Mouse (Mus musculus) right cerebral cortex, postnatal 10 days (tissue): Measurements from ENCODE around the gene Acp4.
"Not testable (repeated sequence)": the region's sequence is repeated elsewhere in the genome, so short reads cannot be mapped to it uniquely, and the experiment has no call there.

ENCODE experiments used
- DNase-seq, 2 experiments: peaks; one replicate each; pipeline ENCODE4 v3.0.0; 2021; ENCODE audit warnings: low spot score in 2 of 2

Gene Acp4

GRCm38 (mm10) chr7:44257278-44257677, at the start of gene Acp4:
TSS of gene Acp4 (minus strand) at chr7:44257378.
- DNase-seq, result no peak

DNA sequence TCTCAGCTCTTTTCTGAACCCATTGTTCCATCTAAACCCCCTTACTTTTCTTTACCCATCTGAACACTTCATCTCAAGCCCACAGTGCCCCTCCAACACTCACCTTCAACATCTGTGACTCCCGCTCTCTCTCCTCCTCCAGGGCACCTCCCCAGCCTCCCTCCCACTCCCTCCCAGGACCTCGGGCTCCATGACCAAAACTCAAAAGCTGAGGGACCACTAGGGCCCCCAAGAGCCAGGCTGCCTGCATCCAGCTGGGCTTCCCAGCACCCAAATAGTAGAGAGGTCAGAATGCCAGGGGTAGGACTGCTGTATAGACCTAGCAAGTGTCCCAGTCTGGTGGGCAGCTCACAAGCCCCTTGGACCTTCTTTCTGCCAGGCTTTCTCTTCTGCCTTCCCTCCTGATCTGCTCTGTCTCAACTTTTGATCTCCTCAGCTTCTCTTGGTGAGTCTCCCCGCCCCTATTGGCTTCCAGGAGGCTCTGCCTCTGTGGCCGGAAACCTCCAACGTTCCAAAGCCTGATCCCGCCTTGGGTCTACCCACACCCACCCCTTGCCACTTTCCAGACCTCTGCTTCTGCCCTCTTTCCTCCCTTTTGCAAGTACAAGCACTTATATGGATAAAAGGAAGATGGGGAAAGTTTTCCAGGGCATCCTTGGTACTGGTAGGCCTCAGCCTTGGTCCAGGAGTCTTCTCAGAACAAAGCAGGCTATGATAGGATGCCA, 49.5 kb upstream of the Acp4 start, which contains the start of gene Clec11a:
Clec11a (minus strand) TSS at position 387 of the 725 bp plus-strand sequence.
- no peak for DNase-seq

DNA sequence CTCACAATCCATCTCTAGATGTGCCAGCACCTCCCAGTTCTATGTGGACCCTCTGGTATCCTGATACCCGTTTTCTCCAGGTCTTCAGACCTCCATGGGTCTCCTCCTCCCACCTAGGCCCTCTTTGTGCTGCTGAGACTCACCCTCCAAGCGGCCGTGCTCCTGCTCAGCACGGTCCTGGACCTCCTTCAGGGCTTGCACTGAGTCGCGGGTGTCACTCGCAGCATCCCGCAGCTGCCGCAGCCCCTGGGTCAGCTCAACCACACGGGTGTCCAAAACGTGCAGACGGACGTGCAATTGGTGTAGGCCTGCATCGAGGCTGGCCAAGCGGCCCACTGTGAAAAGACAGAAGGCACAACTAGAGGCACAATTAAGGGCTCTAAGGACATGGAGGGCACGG, 48.5 kb upstream of the Acp4 start:
- DNase-seq, result no peak

DNA sequence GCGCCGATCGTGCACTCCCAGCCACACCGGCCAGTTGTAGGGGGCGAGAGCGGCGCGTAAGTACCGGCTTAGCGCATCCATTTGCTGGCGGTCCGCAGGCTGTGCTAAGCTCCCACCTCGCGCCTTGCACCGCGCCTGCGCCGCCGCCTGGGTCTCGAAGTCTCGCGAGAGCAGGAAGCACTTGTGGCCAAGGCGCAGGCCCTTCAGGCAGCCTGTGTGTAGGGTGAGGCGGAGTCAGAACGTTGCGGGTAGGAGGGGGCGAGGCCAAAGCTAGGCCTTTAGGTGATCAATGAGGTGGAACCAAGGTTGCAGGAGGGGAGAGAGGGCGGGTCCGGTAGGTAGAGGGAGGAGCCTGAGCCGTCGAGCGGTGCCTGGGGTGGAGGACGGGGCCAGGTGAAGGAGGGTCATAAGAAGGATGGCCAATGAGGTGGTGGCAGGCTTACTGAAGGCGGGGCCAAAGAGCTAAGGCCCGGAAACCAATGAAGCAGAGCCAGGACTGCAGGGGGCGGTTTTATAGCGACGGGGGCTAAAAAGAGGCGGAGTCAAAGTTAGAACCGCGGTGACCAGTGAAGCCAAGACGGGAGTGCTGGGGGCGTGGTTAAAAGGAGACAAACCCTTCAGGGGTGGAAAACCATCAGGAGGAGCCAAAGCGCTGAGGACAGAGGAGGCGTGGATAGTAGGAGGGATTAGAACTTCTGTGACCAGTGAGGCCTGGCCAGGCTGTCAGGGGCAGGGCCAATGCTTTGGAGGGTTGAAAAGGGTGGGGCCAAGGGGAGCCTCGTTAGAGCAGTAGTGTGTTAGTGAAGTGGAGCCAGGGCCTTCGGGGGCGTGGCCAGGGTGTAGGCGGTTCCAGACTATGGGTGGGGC, 47.8 kb upstream of the Acp4 start:
- peak; percentile 98 for DNase-seq

DNA sequence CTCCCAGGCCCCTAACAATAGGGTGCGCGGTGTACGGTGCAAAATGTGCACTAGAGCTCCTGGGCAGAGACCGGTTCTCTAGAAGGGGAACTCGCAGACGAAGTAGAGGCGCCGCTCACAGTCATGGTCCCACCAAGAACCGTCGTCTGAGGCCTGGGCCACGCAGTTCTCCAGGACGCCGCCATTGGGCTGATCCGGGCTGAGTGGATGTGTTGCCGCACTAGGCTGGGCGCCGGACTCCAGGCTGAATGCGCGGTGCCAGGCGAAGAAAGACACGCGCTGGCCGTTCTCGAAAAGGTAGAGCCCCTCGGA, 47.2 kb upstream of the Acp4 start:
- no peak for DNase-seq

DNA sequence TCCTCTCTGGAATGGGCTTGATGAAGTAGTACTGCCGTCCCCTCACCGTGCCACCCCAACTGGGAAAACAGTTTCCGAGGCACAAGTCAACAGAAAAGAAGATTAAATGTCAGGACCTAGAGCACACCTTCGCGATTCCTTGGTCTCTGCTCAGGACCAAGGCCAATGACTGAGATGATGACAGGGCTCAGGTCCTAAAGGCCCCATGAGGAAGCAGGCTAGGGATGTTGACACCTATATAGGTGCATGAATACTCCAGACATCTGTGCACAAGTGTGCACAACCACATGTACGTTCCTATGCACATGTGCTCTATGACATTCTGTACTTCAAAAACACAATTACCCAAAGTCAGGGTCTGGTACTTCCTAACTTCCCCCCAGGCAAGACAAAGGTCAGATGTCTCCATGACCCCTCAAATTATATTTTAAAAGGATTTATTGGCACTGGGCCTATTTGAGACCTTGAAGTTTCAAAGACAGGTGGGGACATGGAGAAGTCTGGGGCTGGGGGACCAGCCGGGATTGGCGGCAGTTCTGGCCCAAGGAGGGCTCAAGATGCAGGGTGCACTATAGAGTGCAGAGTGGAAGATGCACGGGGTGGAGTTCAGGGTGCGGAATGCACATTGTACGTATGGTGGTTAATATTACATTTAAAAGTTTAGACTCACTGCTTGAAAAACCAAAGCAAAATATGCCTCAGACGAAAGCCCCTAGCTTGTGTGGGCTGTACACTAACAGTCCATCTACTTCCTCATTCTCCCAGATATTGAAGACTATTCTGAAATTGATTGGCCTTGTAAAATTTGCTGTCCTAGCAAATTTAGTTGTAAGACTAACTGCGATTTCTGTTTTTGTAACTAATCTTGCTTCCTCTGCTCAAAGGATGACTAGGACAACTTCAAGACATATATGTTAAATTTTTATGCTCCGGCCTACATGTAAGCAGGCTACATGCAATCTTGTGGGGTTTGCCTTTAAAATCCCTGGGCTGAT, 46.5 kb upstream of the Acp4 start:
- DNase-seq, result no peak

DNA sequence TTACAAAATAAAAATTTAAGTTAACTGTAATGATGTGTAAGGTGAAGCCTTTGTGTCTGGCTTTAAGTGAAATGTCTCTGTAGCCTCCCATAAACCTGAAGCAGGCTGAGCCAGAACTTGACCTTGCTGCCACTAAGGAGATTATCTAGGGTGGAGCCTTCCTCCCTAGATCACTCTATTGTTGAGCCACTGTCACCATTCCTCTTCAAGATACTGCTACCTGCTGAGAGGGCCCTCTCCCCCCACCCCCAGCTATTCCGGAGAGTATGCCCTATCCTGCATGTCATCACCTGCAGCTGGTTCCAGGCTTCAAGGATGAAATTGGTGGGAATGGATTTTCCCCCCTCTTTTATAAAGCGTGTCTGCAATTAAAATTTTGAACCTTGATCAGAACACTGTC, 40.3 kb upstream of the Acp4 start:
- not testable (repeated sequence) for DNase-seq

DNA sequence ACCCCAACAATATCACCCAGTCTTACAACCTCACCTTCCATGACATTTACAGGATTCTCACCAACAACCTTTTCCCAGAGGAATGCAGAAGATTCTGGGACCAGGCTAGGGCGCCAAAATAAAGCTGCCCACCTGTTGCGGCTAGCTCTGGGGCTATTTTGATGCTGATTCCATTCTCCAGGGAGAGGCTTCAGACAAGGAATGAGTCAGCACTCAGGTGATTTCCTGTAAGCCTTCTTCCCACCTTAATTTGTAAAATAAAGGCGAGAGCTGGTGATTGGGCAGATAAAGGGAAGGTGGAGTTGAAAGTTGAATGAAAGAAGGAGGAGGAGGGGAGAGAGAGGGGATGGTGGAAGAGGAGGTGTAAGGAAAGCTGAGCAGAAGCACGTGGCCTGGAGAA, 34.2 kb upstream of the Acp4 start:
- DNase-seq, result no peak

DNA sequence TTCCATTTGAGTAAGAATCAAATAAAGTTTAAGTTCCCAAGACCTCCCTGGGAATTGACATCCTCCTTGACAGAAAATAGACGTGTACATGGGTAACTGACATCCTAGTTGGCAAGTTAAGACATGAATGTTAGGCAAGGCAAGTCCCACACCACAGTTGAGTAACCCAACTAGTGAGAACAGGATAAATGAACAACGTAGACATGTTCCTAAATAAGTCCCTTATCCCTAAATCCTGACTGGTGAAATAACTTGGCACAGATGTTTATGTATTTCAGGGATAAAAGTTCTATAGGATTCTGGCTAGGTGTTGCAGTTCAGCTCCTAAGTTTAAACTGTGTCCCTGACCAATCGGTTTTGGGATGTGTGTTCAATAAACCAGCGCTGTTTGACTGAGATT, 33.8 kb upstream of the Acp4 start:
- no peak for DNase-seq

- DNase-seq, result no peak
Measured at GRCm38 (mm10) chr7:44287760-44288159, 30.6 kb upstream of the Acp4 start.

- DNase-seq, result peak in 1 of 2 experiments; percentile 60
Measured at GRCm38 (mm10) chr7:44281586-44281985, 24.4 kb upstream of the Acp4 start.

DNA sequence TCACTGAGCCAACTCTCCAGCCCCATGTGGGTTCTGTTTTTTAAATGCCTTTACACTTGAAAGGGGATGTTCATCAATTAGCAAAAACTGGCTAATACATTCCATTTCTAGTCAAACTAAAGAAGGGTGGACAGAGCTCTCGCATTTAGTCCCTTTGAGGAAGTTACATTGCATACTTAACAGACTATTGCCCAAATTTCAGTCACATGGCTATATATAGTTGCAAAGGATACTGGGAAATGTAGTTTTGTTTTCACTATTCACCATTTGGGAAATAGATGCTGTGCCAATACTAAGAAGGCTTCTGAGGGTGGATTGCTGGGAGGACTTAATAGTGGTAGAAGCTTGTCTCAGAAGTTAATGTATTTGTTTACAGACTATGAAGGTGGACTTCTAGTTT, 23.8 kb upstream of the Acp4 start:
- DNase-seq, result no peak

DNA sequence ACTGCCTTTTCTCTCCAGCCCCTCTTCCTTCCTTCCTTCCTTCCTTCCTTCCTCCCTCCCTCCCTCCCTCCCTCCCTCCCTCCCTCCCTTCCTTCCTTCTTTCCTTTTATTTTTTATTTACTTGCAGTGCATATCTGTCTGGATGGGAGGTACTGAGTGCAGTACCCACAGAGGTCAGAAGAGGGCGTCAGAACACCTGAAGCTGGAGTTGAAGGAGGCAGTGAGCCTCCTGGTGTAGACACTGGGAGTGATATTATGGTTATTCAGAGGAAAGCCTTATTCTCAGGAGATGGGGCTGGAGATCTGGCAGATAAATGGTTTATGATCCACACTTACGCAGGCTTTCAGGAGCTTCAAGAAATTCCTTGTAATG, 20.1 kb upstream of the Acp4 start:
- DNase-seq, result peak in 1 of 2 experiments; percentile 63

DNA sequence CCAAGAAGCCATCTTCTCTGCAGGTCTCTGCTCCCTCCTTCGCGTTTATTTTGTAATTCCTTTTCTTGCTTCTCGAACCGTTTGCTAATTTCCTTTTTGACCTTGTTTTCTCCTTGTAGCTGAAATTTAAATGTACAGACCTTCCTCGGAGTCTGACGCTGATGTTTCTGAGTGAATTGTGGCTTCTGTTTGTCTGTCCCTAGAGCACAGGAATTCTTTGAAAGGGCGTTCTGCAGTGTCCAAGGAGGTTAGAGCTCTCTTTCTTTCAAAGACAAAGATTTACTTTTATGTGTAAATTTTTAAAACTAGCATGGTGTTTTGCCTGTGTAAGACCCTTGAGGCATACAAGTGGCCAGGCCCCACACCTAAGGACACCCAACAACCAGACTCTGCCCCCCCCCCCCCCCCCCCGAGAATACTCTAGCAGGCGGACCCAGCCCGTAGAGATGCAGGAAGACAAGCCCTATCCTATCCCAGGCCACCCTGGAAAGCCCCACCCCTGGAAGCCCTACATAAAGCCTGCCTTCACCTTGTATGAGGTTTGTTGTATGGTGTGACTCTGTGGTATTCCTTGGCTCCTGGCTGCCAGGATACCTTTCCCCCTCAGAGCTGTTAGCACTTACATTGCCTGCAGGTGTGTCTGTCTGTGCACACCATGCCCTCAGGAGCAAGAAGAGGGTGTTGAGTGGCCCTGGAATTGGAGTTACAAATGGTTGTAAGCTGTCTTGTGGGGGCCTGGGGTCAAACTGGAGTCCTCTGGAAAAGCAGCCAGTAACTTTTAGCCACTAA, 19.5 kb upstream of the Acp4 start:
- DNase-seq, result no peak

DNA sequence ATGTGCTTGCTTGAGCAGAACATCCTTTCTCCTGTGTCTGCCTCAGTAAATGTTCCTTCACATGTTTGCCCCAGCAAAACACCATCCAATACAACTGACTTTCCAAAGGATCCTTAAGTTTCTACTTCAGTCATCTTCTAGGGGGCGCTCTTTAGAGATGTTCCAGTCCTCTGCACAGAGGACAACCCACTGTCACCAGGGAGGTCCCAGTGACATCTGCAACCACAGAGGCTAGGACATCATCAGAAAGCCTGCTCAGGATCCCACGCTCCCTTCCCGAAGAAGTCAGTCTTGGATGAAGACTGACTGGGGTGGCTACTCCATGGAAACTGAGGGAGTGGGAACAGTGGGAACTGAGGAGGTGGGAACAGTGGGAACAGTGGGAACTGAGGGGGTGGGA, 18.4 kb upstream of the Acp4 start:
- DNase-seq, result no peak

DNA sequence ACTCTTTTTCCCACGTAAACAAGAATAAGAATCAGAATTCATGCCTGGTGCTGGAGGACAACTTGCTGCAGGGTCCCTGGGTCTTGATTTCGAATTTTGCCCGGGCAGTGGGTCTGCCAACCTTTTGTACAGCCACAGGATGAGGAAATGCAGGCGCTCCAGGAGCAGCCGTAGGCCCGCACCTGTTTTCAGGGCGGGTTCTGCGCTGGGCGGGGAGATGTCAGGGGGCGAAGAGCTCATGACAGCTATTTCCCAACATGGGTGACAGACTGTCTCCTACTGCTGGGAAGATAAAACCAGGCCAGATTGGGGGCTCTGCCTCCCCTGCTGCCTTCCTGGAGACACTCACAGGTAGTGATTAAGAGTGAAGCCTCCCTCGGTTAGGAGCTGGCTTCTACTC, 16.9 kb upstream of the Acp4 start:
- no peak for DNase-seq

- no peak for DNase-seq
Measured at GRCm38 (mm10) chr7:44273446-44273845, 16.3 kb upstream of the Acp4 start.

GRCm38 (mm10) chr7:44272546-44272945, 15.4 kb upstream of the Acp4 start:
- DNase-seq, result no peak

DNA sequence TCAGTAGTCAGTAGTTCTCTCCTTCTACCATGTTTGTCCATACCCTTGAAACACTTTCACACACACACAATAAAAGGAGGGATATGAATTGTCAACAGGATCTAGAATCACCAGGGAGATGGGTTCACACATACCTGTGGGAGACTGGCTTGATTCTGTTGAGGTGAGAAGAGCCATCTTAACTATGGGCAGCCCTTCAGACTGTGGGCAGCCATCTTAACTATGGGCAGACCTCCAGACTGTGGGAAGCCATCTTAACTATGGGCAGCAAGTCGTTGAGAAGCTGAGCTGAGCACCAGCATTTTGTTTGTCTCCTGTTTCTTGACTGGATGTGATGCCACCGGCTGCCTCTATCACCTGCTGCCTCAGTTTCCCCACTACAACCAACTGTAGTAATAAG, 14.1 kb upstream of the Acp4 start:
- no peak for DNase-seq

DNA sequence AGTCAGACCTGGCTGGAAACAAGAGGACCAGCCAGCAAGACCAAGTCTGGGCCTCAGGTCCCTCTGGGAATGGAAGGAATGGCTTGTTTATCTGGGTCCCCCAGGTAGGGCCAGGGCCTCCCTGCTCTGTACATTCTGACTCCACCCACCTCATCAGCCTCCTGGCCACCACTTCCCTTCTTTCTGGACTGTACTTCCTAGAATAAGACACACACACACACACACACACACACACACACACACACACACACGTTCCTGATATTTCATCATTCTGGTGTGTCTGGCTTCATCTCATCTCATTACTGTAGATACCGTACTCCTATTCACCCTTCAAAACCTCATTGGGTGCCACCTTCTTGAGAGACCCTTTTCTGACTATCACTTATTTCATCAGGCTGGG, 12.2 kb upstream of the Acp4 start:
- DNase-seq, result no peak

DNA sequence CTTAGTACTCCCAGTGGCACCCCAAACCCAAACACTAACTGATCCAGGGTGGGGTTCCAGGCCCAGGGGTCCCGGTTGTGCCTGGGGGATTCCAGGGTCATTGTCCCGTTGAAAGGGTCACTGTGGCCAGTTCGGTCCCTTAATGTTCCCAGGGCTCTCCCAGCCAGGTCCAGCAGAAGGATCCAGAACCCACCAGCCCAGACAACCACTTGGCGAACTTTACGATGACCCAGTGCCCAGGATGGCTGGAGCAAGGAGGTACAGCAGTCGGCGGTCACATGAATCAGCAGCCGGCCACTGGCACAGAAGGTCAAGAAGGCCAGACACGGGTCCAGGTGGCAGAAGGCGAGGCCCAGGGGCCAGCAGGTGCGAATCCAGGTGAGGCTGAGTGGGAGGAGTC, 10.9 kb upstream of the Acp4 start:
- no peak for DNase-seq
